Mouse (Mus musculus) duodenum, adult 2 months (tissue): ENCODE data around the gene Olfr1079. TPM values are rescaled to one million over a fixed set of nuclear protein-coding genes. Genes with fewer than 3 reads are reported as not detected.

ENCODE experiments used
- polyA plus RNA-seq: library from polyadenylated mRNA; depleted of rRNA; stranded (reverse); fragments of >200 nt; gene quantifications from 2 replicates; pipeline ENCODE4 v1.2.3, GENCODE M21; 2012; ENCODE audit warnings: low replicate concordance; rRNA removed

Olfr1079 gene
- polyA plus RNA-seq: not detected in 2 replicates

DNA sequence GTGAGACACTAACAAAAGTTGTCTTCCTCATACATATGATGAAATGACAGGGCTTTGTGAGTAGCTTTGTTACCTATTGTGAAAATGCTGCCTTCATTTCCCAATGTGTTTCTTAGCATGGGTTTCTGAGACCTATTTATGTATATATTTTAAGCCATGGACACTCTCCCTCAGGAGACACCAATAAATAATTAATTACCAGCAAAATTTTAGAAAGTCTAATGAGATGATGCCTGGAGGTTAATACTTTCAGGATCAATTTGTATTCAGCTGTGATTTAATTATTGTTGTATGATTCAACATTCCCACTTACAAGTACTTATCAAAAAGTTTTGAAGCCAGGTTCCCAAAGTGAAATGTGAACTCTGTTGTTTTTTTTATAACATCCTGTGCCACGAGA is at the start of gene Olfr1079:
Gene Olfr1079, minus strand, starts transcription at position 101 of the 400 bp plus-strand sequence.

GRCm38 (mm10) chr2:86558135-86558534 is 15.9 kb upstream of the Olfr1079 start, which contains the start of gene Olfr1080:
Gene Olfr1080, minus strand, starts transcription at chr2:86558235.

DNA sequence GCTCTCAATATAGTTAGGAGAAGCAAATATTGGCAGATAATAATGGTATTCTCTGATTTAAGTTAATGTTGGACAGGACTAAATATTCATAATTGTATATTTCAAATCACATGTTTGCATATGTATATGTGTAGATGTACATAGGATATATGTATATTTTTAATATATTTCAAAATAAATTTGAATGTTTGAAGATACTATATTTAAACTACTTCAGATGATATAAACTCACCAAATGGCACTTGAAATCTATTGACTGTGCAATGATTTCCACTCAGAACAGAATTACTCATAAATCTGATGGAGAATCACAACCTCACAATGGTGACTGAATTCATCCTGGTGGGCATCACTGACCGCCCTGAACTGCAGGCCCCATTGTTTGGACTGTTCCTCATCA is 34.1 kb downstream of the Olfr1079 start, which contains the start of gene Olfr1076:
Gene Olfr1076, plus strand, starts transcription at position 301 of the 400 bp plus-strand sequence.

GRCm38 (mm10) chr2:86487286-86487685 is 55.0 kb downstream of the Olfr1079 start, which contains the start of gene Olfr228:
Gene Olfr228, minus strand, starts transcription at chr2:86487386.

Other genes with a start within 250 kb of the Olfr1079 start
- not detected in 2 replicates for gene Olfr1053, start 227.2 kb downstream of the Olfr1079 start, polyA plus RNA-seq
- gene Olfr1054, start 207.0 kb downstream of the Olfr1079 start, polyA plus RNA-seq: not detected in 2 replicates
- gene Olfr1055, start 192.2 kb downstream of the Olfr1079 start, polyA plus RNA-seq: not detected in 2 replicates
- gene Olfr1056, start 180.0 kb downstream of the Olfr1079 start, polyA plus RNA-seq: not detected in 2 replicates
- gene Olfr1057, start 164.1 kb downstream of the Olfr1079 start, polyA plus RNA-seq: not detected in 2 replicates
- not detected in 2 replicates for gene Olfr1058, start 153.9 kb downstream of the Olfr1079 start, polyA plus RNA-seq
- not detected in 2 replicates for gene Olfr1061, start 128.4 kb downstream of the Olfr1079 start, polyA plus RNA-seq
- gene Olfr1062, start 115.7 kb downstream of the Olfr1079 start, polyA plus RNA-seq: not detected in 2 replicates
- gene Olfr1065, start 91.9 kb downstream of the Olfr1079 start, polyA plus RNA-seq: not detected in 2 replicates
- not detected in 2 replicates for gene Olfr1066, start 86.2 kb downstream of the Olfr1079 start, polyA plus RNA-seq
- not detected in 2 replicates for gene Olfr228, start 55.1 kb downstream of the Olfr1079 start, polyA plus RNA-seq
- not detected in 2 replicates for gene Olfr1076, start 34.0 kb downstream of the Olfr1079 start, polyA plus RNA-seq
- not detected in 2 replicates for gene Olfr1080, start 15.8 kb upstream of the Olfr1079 start, polyA plus RNA-seq
- not detected in 2 replicates for gene Olfr1082, start 56.5 kb upstream of the Olfr1079 start, polyA plus RNA-seq
- not detected in 2 replicates for gene Olfr1084, start 97.2 kb upstream of the Olfr1079 start, polyA plus RNA-seq
- gene Olfr1085, start 119.5 kb upstream of the Olfr1079 start, polyA plus RNA-seq: not detected in 2 replicates
- not detected in 2 replicates for gene Olfr1086, start 137.6 kb upstream of the Olfr1079 start, polyA plus RNA-seq
- not detected in 2 replicates for gene Olfr1087, start 155.9 kb upstream of the Olfr1079 start, polyA plus RNA-seq
- not detected in 2 replicates for gene Olfr1089, start 191.2 kb upstream of the Olfr1079 start, polyA plus RNA-seq
- not detected in 2 replicates for gene Olfr1090, start 216.5 kb upstream of the Olfr1079 start, polyA plus RNA-seq
- not detected in 2 replicates for gene Olfr1093, start 240.0 kb upstream of the Olfr1079 start, polyA plus RNA-seq